Mouse (Mus musculus): ENCODE measurements around the gene Slc7a1. TPM values are rescaled to one million over a fixed set of nuclear protein-coding genes. Genes with fewer than 3 reads are reported as not detected.
A peak's percentile ranks its signal among the peaks of the same experiment; 100 is the strongest.

Slc7a1 gene
- total and polyA plus RNA-seq, 3 experiments: 20.5 to 78.3 (median 69.5) TPM

DNA sequence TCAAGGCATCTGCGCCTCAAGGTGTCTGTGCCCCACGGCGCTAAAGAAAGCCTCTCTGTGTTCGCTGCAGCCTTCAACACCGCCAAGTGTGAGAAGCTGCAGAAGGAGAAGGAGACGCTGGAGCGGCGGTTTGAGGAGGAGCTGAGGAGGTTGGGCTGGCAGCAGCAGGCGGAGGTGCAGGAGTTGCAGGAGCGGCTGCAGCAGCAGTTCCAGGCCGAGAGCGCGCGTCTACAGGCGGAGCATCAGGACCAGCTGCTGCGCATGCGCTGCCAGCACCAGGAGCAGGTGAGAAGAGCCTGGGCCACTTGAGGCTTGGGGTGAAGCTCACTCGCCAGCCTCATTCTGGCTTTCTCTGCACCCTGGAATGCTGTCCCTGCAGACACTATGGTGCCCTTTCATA lies 110.9 kb downstream of the Slc7a1 start:
- Histone ChIP-seq H3K27ac (ENCODE audit: insufficient read depth, low read depth) (no peak overlapping the region), H3K36me3 (replicated peaks in 1 of 2; ENCODE audit: control insufficient read depth in 1 of 2, insufficient read depth in 1 of 2, low read length in 1 of 2) (no peaks in the 10 kb centered on the region), H3K4me2 (ENCODE audit: insufficient read depth, low read depth, poor library complexity, severe bottlenecking) (no peak overlapping the region), H3K4me1 (ENCODE audit: control insufficient read depth in 1 of 2, insufficient read depth in 2 of 2) (peaks cover 0 to 9% of the 10 kb centered on the region in 2 experiments; a peak in 2 of 4 replicates), H3K9ac (ENCODE audit: insufficient read depth, low read depth) (no peak overlapping the region), H3K27me3 (replicated peaks) (peaks cover 3% of the 10 kb centered on the region), H3K4me3 (replicated peaks in 1 of 3; ENCODE audit: low read depth in 2 of 3, low read length in 2 of 3, poor library complexity in 1 of 3) (no peak overlapping the region), H3K9me3 (replicated peaks; ENCODE audit: low read length) (peaks cover 13% of the 10 kb centered on the region), H3K79me2 (replicated peaks; ENCODE audit: control insufficient read depth, extremely low read depth, insufficient read depth, poor library complexity, severe bottlenecking) (no peaks in the 10 kb centered on the region)
- no peak for DNase-seq (ENCODE audit: extremely low read depth)
- TF ChIP-seq E2F4 (IDR thresholded peaks at IDR 0.05; ENCODE audit: insufficient replicate concordance, low read depth, low read length): no peak
- no peak for TF ChIP-seq MXI1 (IDR thresholded peaks at IDR 0.05; ENCODE audit: low read depth, low read length)
- no peak for TF ChIP-seq SIN3A (IDR thresholded peaks at IDR 0.05; ENCODE audit: low read length)
- no peak for TF ChIP-seq CHD1 (IDR thresholded peaks at IDR 0.05; ENCODE audit: low read depth, low read length)
- dilution Hi-C loops (cut with MboI; ENCODE audit: extremely low pct_ligation_motif_present, extremely low pct_unique_long_range_greater_than_20kb, low sequenced_read_pairs): no loop called here
- in situ Hi-C loops (cut with MboI; ENCODE audit: low pct_ligation_motif_present, low pct_unique_long_range_greater_than_20kb, low sequenced_read_pairs): no loop called here

DNA sequence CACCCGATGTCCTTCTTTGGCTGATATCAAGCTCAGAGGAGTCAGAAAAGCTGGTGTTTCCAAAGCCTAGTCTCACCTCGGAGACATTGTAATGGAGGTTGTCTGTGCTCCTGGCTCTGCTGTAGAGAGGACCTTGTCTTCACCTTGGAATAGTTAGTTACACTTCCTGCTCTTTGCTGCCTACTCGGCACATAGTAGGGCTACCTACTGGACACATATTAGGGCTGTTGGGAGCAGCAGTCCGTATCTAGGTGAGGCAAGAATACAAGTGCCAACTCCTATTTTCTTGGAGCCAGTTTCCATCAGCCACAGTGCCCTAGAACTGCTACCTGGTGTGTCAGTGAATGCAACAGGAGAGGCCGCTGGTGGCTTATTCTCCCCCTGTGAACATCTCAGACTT lies 112.2 kb downstream of the Slc7a1 start:
- no peak overlapping the region for H3K4me2 ChIP-seq (ENCODE audit: insufficient read depth, low read depth, poor library complexity, severe bottlenecking)
- H3K4me3 ChIP-seq (replicated peaks in 1 of 3; ENCODE audit: low read depth in 2 of 3, low read length in 2 of 3, poor library complexity in 1 of 3): no peak overlapping the region
- no peaks in the 10 kb centered on the region for H3K79me2 ChIP-seq (replicated peaks; ENCODE audit: control insufficient read depth, extremely low read depth, insufficient read depth, poor library complexity, severe bottlenecking)
- no peak for DNase-seq (ENCODE audit: extremely low read depth)
- in situ Hi-C loops (cut with MboI; ENCODE audit: low pct_ligation_motif_present, low pct_unique_long_range_greater_than_20kb, low sequenced_read_pairs) (no loop called here), dilution Hi-C loops (cut with MboI; ENCODE audit: extremely low pct_ligation_motif_present, extremely low pct_unique_long_range_greater_than_20kb, low sequenced_read_pairs) (no loop called here)
- peak; percentile 83 for TF ChIP-seq ZKSCAN1 (IDR thresholded peaks at IDR 0.05; ENCODE audit: borderline replicate concordance, low read depth, low read length)
- no peak for TF ChIP-seq MXI1 (IDR thresholded peaks at IDR 0.05; ENCODE audit: low read depth, low read length)
- TF ChIP-seq PAX5 (IDR thresholded peaks at IDR 0.05; ENCODE audit: low read length): no peak
- peaks cover 3% of the 10 kb centered on the region for H3K27me3 ChIP-seq (replicated peaks)
- H3K9me3 ChIP-seq (replicated peaks; ENCODE audit: low read length): peaks cover 9% of the 10 kb centered on the region
- no peak overlapping the region for H3K9ac ChIP-seq (ENCODE audit: insufficient read depth, low read depth)
- H3K4me1 ChIP-seq (ENCODE audit: control insufficient read depth in 1 of 2, insufficient read depth in 2 of 2): peaks cover 0 to 9% of the 10 kb centered on the region in 2 experiments; a peak in 2 of 4 replicates
- no peak overlapping the region for H3K27ac ChIP-seq (ENCODE audit: insufficient read depth, low read depth)
- no peaks in the 10 kb centered on the region for H3K36me3 ChIP-seq (replicated peaks in 1 of 2; ENCODE audit: control insufficient read depth in 1 of 2, insufficient read depth in 1 of 2, low read length in 1 of 2)

GRCm38 (mm10) chr5:148283584-148283983 lies 116.1 kb downstream of the Slc7a1 start:
- H3K4me1 ChIP-seq (ENCODE audit: control insufficient read depth in 1 of 2, insufficient read depth in 2 of 2): peaks cover 0 to 9% of the 10 kb centered on the region in 2 experiments; a peak in 2 of 4 replicates
- H3K4me2 ChIP-seq (ENCODE audit: insufficient read depth, low read depth, poor library complexity, severe bottlenecking): no peak overlapping the region
- H3K27ac ChIP-seq (ENCODE audit: insufficient read depth, low read depth): no peak overlapping the region
- H3K36me3 ChIP-seq (replicated peaks in 1 of 2; ENCODE audit: control insufficient read depth in 1 of 2, insufficient read depth in 1 of 2, low read length in 1 of 2): no peaks in the 10 kb centered on the region
- in situ Hi-C loops (cut with MboI; ENCODE audit: low pct_ligation_motif_present, low pct_unique_long_range_greater_than_20kb, low sequenced_read_pairs): no loop called here
- DNase-seq (ENCODE audit: extremely low read depth): no peak
- peaks cover 10% of the 10 kb centered on the region for H3K27me3 ChIP-seq (replicated peaks)
- H3K4me3 ChIP-seq (replicated peaks in 1 of 3; ENCODE audit: low read depth in 2 of 3, low read length in 2 of 3, poor library complexity in 1 of 3): no peak overlapping the region
- dilution Hi-C loops (cut with MboI; ENCODE audit: extremely low pct_ligation_motif_present, extremely low pct_unique_long_range_greater_than_20kb, low sequenced_read_pairs): no loop called here
- TF ChIP-seq ETS1 (conservative IDR thresholded peaks at IDR 0.05; ENCODE audit: low read depth, low read length) (no peak), JUND (conservative IDR thresholded peaks at IDR 0.05; ENCODE audit: low read depth, low read length) (no peak), RAD21 (IDR thresholded peaks at IDR 0.05; ENCODE audit: low read depth, low read length) (no peak), ZC3H11A (IDR thresholded peaks at IDR 0.05; ENCODE audit: low read depth, low read length) (no peak), SIN3A (IDR thresholded peaks at IDR 0.05; ENCODE audit: low read length) (no peak), CHD2 (IDR thresholded peaks at IDR 0.05; ENCODE audit: low read length) (no peak), ZMIZ1 (IDR thresholded peaks at IDR 0.05; ENCODE audit: low read depth, low read length) (no peak), JUN (IDR thresholded peaks at IDR 0.05; ENCODE audit: insufficient read depth, low read depth, low read length) (no peak), PAX5 (IDR thresholded peaks at IDR 0.05; ENCODE audit: low read length) (no peak), ZKSCAN1 (IDR thresholded peaks at IDR 0.05; ENCODE audit: borderline replicate concordance, low read depth, low read length) (no peak), USF1 (IDR thresholded peaks at IDR 0.05; ENCODE audit: low read depth, low read length) (no peak), CTCF (conservative IDR thresholded peaks at IDR 0.05 in 1 of 2, IDR thresholded peaks at IDR 0.05 in 1 of 2; ENCODE audit: low read depth in 2 of 2, low read length in 2 of 2) (no peak)
- no peaks in the 10 kb centered on the region for H3K9me3 ChIP-seq (replicated peaks; ENCODE audit: low read length)
- H3K9ac ChIP-seq (ENCODE audit: insufficient read depth, low read depth): no peak overlapping the region
- H3K79me2 ChIP-seq (replicated peaks; ENCODE audit: control insufficient read depth, extremely low read depth, insufficient read depth, poor library complexity, severe bottlenecking): no peaks in the 10 kb centered on the region
